Mouse (Mus musculus) hindbrain, embryonic 11.5 days (tissue): Measurements from ENCODE around the gene Stard10. TPM values are rescaled to one million over a fixed set of nuclear protein-coding genes. Genes with fewer than 3 reads are reported as not detected.

ENCODE experiments used
- ATAC-seq: fragments of 200-750 bp; cut with Nextera tagmentation; 2 replicates; pipeline ENCODE4 v1.8.0; 2017; ENCODE audit warnings: mild to moderate bottlenecking, moderate TSS enrichment, moderate library complexity; ENCODE audit not compliant: low FRiP score
- DNase-seq: peaks from one replicate; pipeline ENCODE4 v3.0.0-alpha.2; 2015; ENCODE audit warnings: low spot score
- H3K27ac ChIP-seq: fragments of 300-500 bp; sonication (generic); 2 replicates; pipeline ENCODE4 v1.5.1; 2014; ENCODE audit warnings: mild to moderate bottlenecking, low read depth, low read length
- H3K27me3 ChIP-seq: fragments of 300-500 bp; sonication (generic); 2 replicates; pipeline ENCODE4 v1.6.1; 2014; ENCODE audit warnings: mild to moderate bottlenecking, low read length, moderate library complexity, mixed read lengths; ENCODE audit not compliant: control insufficient read depth, insufficient read depth
- H3K36me3 ChIP-seq: fragments of 300-500 bp; sonication (generic); 2 replicates; pipeline ENCODE4 v1.6.1; 2014; ENCODE audit warnings: mild to moderate bottlenecking, low read length, moderate library complexity, mixed read lengths; ENCODE audit not compliant: control insufficient read depth, insufficient read depth
- H3K4me1 ChIP-seq: fragments of 300-500 bp; sonication (generic); replicated peaks from 2 replicates; pipeline ENCODE4 v1.6.1; 2014; ENCODE audit warnings: low read length, mixed read lengths; ENCODE audit not compliant: control insufficient read depth, insufficient read depth
- H3K4me2 ChIP-seq: fragments of 300-500 bp; sonication (generic); replicated peaks from 2 replicates; pipeline ENCODE4 v1.6.1; 2014; ENCODE audit warnings: mild to moderate bottlenecking, low read depth, low read length
- H3K4me3 ChIP-seq: fragments of 300-500 bp; sonication (generic); 2 replicates; pipeline ENCODE4 v1.5.1; 2014; ENCODE audit warnings: low read depth, low read length
- H3K9ac ChIP-seq: fragments of 300-500 bp; sonication (generic); 2 replicates; pipeline ENCODE4 v1.6.1; 2014; ENCODE audit warnings: low read depth, low read length
- H3K9me3 ChIP-seq: fragments of 300-500 bp; sonication (generic); 2 replicates; pipeline ENCODE4 v1.6.1; 2016; ENCODE audit warnings: low read length; ENCODE audit not compliant: control insufficient read depth
- WGBS: fragments of 180-500 bp; shearing (Covaris S2); extraction: QIAGEN DNeasy Blood & Tissue Kit; methylation state at CpG from one replicate; pipeline ENCODE4 v1.1.7; 2014; 5-methylcytosine and 5-hydroxymethylcytosine counted together
- polyA plus RNA-seq: library from polyadenylated mRNA; unstranded; fragments of >200 nt; fragmentation: Nextera tagmentation; extraction: Ambion mirVana; gene quantifications from 2 replicates; pipeline ENCODE4 v1.2.1, GENCODE M21; 2014

Stard10 gene
- polyA plus RNA-seq, 1 experiment from 2014 or later, result 8.7 TPM

DNA sequence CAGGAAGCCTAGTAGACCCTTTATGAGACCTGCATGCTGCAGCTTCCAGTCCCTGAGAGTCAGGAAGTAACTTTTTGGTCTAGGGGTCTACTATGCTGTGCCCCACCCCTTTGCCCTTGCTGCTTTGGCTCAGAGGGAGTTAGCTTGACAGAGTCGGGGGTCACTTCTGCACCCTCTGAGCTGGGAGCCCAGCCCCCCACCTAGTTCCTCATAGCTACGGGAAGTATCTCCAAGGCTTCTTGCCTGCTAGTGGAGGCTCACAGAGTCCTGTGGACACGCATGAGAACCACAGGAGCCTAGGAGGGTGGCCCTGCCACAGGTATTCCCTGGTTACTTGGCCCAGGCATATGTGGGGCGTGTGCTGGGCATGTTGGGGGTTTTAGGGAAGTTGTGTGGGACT is 44.1 kb downstream of the Stard10 start:
- H3K9me3 ChIP-seq, result no peaks in the 10 kb centered on the region
- no peak overlapping the region for H3K4me2 ChIP-seq
- no peak overlapping the region for H3K9ac ChIP-seq
- no peak for DNase-seq
- no peak overlapping the region for H3K4me3 ChIP-seq
- no peaks in the 10 kb centered on the region for H3K27me3 ChIP-seq
- WGBS, result 79% methylated on average over 4 of the region's 4 CpGs
- H3K4me1 ChIP-seq, result peaks cover 4% of the 10 kb centered on the region; the same call in 1 of the 2 replicates
- no peak overlapping the region for H3K27ac ChIP-seq
- ATAC-seq, result no peak
- no peaks in the 10 kb centered on the region for H3K36me3 ChIP-seq

DNA sequence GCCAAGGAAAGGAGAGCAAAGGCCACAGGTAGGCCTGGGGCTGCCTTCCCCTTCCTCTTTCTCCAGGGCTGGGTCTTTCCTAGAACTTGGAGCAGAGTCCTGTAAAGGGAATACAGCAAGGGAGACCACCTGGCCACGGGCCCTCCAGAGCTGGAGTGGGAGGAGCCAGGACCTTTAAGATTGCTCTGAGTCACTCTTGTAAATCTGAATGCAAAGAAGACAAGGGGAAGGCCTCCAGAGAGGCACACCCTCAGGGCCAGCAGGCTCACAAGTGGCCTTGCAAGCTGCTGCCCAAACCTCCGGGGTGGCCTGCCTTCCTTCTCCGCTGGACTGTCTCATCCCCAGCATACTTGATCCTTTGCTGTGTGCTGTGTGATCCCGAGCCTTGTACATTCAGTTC is 44.9 kb downstream of the Stard10 start:
- no peak overlapping the region for H3K4me3 ChIP-seq
- H3K27me3 ChIP-seq, result no peaks in the 10 kb centered on the region
- no peak for DNase-seq
- no peaks in the 10 kb centered on the region for H3K9me3 ChIP-seq
- no peak overlapping the region for H3K27ac ChIP-seq
- H3K4me1 ChIP-seq, result no peaks in the 10 kb centered on the region
- no peak overlapping the region for H3K4me2 ChIP-seq
- no peak overlapping the region for H3K9ac ChIP-seq
- ATAC-seq, result no peak
- 71% methylated on average over 4 of the region's 4 CpGs for WGBS
- H3K36me3 ChIP-seq, result no peaks in the 10 kb centered on the region

- DNase-seq (no peak), ATAC-seq (no peak)
- H3K4me3 ChIP-seq, result no peak overlapping the region
- no peaks in the 10 kb centered on the region for H3K4me1 ChIP-seq
- no peak overlapping the region for H3K27ac ChIP-seq
- no peak overlapping the region for H3K9ac ChIP-seq
- H3K4me2 ChIP-seq, result no peak overlapping the region
- H3K27me3 ChIP-seq, result no peaks in the 10 kb centered on the region
- WGBS, result 78% methylated on average over 5 of the region's 5 CpGs
- no peaks in the 10 kb centered on the region for H3K9me3 ChIP-seq
- no peaks in the 10 kb centered on the region for H3K36me3 ChIP-seq
These were observed 45.9 kb downstream of the Stard10 start for GRCm38 (mm10) chr7:101362791-101363191.

DNA sequence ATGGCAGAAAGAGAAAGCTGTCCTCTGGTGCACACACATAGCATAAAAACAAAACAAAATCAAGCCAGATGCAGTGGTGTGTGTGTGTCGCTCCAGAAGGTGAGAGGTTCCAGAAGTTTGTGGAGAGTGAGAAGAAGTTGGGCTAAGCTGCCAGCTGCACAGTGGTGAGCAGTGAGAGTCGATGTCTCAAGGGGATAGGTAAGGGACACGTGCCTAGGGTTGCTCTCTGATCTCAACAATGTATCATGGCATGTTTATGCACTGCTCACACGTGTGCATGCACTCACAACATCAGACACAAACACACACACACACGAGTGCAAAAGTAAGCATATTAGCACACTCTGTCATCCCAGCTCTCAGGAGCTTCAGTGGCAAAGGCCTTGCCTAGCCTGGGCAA is 47.0 kb downstream of the Stard10 start:
- ATAC-seq (no peak), DNase-seq (no peak)
- WGBS, result 83% methylated on average over 5 of the region's 5 CpGs

GRCm38 (mm10) chr7:101367901-101368852 is 51.3 kb downstream of the Stard10 start:
- WGBS, result 68% methylated on average over 11 of the region's 11 CpGs
- no peak for DNase-seq
- Histone ChIP-seq H3K9ac (no peak overlapping the region), H3K27me3 (no peaks in the 10 kb centered on the region), H3K27ac (no peak overlapping the region), H3K9me3 (no peaks in the 10 kb centered on the region), H3K4me3 (no peak overlapping the region), H3K4me2 (no peak overlapping the region), H3K4me1 (no peaks in the 10 kb centered on the region), H3K36me3 (no peaks in the 10 kb centered on the region)
- no peak for ATAC-seq

More for the DNA sequence above, 47.0 kb downstream of the Stard10 start:
- H3K36me3 ChIP-seq, result no peaks in the 10 kb centered on the region
- no peak overlapping the region for H3K4me2 ChIP-seq
- no peak overlapping the region for H3K27ac ChIP-seq
- H3K9me3 ChIP-seq, result no peaks in the 10 kb centered on the region
- H3K4me3 ChIP-seq, result no peak overlapping the region
- no peaks in the 10 kb centered on the region for H3K4me1 ChIP-seq
- H3K27me3 ChIP-seq, result no peaks in the 10 kb centered on the region
- no peak overlapping the region for H3K9ac ChIP-seq

DNA sequence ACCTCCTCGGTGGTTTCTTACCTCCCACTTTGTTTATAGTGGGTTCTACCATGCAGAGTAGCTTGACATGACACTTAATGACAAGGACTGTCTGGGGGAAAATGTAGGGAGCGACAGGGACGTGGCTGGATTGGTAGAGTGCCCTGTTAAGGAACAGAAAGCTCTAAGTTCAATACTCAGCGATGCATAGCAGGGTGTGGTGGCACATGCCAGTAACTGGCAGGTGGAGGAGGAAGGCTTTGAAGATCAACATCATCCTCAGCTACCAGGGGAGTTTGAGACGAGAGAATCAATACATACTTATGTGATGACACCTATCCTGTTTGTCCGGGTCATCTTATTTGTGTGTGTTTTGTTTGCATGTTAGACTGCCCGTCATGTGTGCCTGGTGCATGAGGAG is 52.8 kb downstream of the Stard10 start:
- Histone ChIP-seq H3K9ac (no peak overlapping the region), H3K4me3 (no peak overlapping the region), H3K27me3 (no peaks in the 10 kb centered on the region), H3K9me3 (no peaks in the 10 kb centered on the region), H3K4me2 (no peak overlapping the region), H3K4me1 (no peaks in the 10 kb centered on the region), H3K27ac (no peak overlapping the region), H3K36me3 (no peaks in the 10 kb centered on the region)
- ATAC-seq (no peak), DNase-seq (no peak)
- WGBS, result 74% methylated on average over 7 of the region's 7 CpGs

DNA sequence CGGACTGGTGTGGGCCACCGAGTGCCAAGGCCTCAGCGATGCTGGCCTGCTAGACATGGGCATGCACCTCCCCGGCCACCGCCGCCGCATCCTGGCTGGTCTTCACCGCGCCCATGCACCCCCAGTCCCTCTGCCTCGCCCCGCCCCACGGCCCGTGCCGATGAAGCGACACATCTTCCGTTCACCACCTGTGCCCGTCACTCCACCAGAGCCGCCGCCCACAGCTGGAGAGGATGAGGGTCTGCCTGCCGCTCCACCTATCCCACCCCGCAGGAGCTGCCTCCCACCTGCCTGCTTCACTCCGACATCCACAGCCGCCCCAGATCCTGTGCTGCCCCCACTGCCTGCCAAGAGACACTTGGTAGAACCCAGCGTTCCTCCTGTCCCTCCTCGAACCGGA is 56.2 kb downstream of the Stard10 start:
- Histone ChIP-seq H3K27ac (no peak overlapping the region), H3K9me3 (no peaks in the 10 kb centered on the region), H3K4me1 (no peaks in the 10 kb centered on the region), H3K4me3 (no peak overlapping the region), H3K36me3 (no peaks in the 10 kb centered on the region), H3K4me2 (no peak overlapping the region), H3K27me3 (no peaks in the 10 kb centered on the region), H3K9ac (no peak overlapping the region)
- no peak for DNase-seq
- 0 out of 2 replicates have a peak, but pooled peaks have one; percentile 22 for ATAC-seq
- 81% methylated on average over 26 of the region's 26 CpGs for WGBS

- H3K9me3 ChIP-seq, result no peaks in the 10 kb centered on the region
- no peaks in the 10 kb centered on the region for H3K4me1 ChIP-seq
- no peak overlapping the region for H3K4me2 ChIP-seq
- DNase-seq, result peak; percentile 65
- H3K27me3 ChIP-seq, result no peaks in the 10 kb centered on the region
- H3K27ac ChIP-seq, result no peak overlapping the region
- no peak for ATAC-seq
- H3K4me3 ChIP-seq, result no peak overlapping the region
- H3K9ac ChIP-seq, result no peak overlapping the region
- no peaks in the 10 kb centered on the region for H3K36me3 ChIP-seq
These were observed 57.3 kb downstream of the Stard10 start for GRCm38 (mm10) chr7:101374155-101374554.

- Histone ChIP-seq H3K36me3 (no peaks in the 10 kb centered on the region), H3K9ac (no peak overlapping the region), H3K4me2 (no peak overlapping the region), H3K9me3 (no peaks in the 10 kb centered on the region), H3K27ac (no peak overlapping the region), H3K4me1 (no peaks in the 10 kb centered on the region), H3K4me3 (no peak overlapping the region), H3K27me3 (no peaks in the 10 kb centered on the region)
- DNase-seq, result no peak
- no peak for ATAC-seq
- 84% methylated on average over 10 of the region's 10 CpGs for WGBS
These were observed 59.9 kb downstream of the Stard10 start for GRCm38 (mm10) chr7:101376701-101377340.
